Mouse (Mus musculus): Measurements from ENCODE around the gene Adat2. TPM values are rescaled to one million over a fixed set of nuclear protein-coding genes. Genes with fewer than 3 reads are reported as not detected.

Gene Adat2
- polyA plus RNA-seq, 1 experiment = 2.8 TPM

GRCm38 (mm10) chr10:13572410-13572809 is 19.7 kb downstream of the Adat2 start:
- Histone ChIP-seq H3K4me1 (ENCODE audit: control insufficient read depth, insufficient read depth, low read length) (no peaks in the 10 kb centered on the region), H3K4me3 (replicated peaks; ENCODE audit: control insufficient read depth, low read depth, low read length) (no peak overlapping the region), H3K27ac (ENCODE audit: control insufficient read depth, insufficient read depth, low read depth, low read length, poor library complexity) (no peak overlapping the region)
- WGBS = 68% methylated on average over 6 of the region's 6 CpGs
- TF ChIP-seq POLR2A (IDR thresholded peaks at IDR 0.05; ENCODE audit: borderline replicate concordance, control insufficient read depth, low read depth, low read length) = no peak
- TF ChIP-seq CTCF (IDR thresholded peaks at IDR 0.05; ENCODE audit: control insufficient read depth, insufficient read depth, low read length) = no peak

- TF ChIP-seq CTCF (IDR thresholded peaks at IDR 0.05; ENCODE audit: control insufficient read depth, insufficient read depth, low read length) = no peak
- Histone ChIP-seq H3K4me3 (replicated peaks; ENCODE audit: control insufficient read depth, low read depth, low read length) (no peak overlapping the region), H3K4me1 (ENCODE audit: control insufficient read depth, insufficient read depth, low read length) (no peaks in the 10 kb centered on the region), H3K27ac (ENCODE audit: control insufficient read depth, insufficient read depth, low read depth, low read length, poor library complexity) (no peak overlapping the region)
- 87% methylated on average over 7 of the region's 7 CpGs for WGBS
These were observed 24.4 kb downstream of the Adat2 start for GRCm38 (mm10) chr10:13577123-13577522.

GRCm38 (mm10) chr10:13587914-13588313 is 35.2 kb downstream of the Adat2 start:
- Histone ChIP-seq H3K27ac (ENCODE audit: control insufficient read depth, insufficient read depth, low read depth, low read length, poor library complexity) (no peak overlapping the region), H3K4me3 (replicated peaks; ENCODE audit: control insufficient read depth, low read depth, low read length) (no peak overlapping the region), H3K4me1 (ENCODE audit: control insufficient read depth, insufficient read depth, low read length) (no peaks in the 10 kb centered on the region)
- WGBS = 81% methylated on average over 2 of the region's 2 CpGs
- TF ChIP-seq CTCF (IDR thresholded peaks at IDR 0.05; ENCODE audit: control insufficient read depth, insufficient read depth, low read length) (no peak), POLR2A (IDR thresholded peaks at IDR 0.05; ENCODE audit: borderline replicate concordance, control insufficient read depth, low read depth, low read length) (no peak)

- H3K27ac ChIP-seq (ENCODE audit: control insufficient read depth, insufficient read depth, low read depth, low read length, poor library complexity) = no peak overlapping the region
- H3K4me1 ChIP-seq (ENCODE audit: control insufficient read depth, insufficient read depth, low read length) = no peaks in the 10 kb centered on the region
- TF ChIP-seq CTCF (IDR thresholded peaks at IDR 0.05; ENCODE audit: control insufficient read depth, insufficient read depth, low read length) (no peak), POLR2A (IDR thresholded peaks at IDR 0.05; ENCODE audit: borderline replicate concordance, control insufficient read depth, low read depth, low read length) (no peak)
- 86% methylated on average over 10 of the region's 10 CpGs for WGBS
- H3K4me3 ChIP-seq (replicated peaks; ENCODE audit: control insufficient read depth, low read depth, low read length) = no peak overlapping the region
These were observed 39.5 kb downstream of the Adat2 start for GRCm38 (mm10) chr10:13592196-13592595.

DNA sequence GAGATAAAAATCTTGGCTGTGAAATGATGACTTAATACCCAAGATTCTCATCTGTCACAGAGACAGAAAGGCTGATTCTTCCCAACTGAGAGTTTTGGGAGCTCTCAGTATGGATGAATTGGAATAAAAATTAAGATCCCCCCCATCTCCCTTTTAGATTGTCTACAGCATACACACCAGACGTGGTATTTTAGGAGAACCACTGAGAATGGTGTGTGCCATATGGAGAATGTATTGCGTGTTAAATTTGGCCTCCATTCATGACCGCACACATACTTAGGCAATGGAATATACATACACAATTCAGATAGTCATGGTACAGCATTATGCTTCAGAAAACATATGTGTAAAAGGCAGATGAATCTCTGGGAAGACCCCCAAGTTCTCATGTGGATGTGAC is 40.8 kb downstream of the Adat2 start:
- H3K4me1 ChIP-seq (ENCODE audit: control insufficient read depth, insufficient read depth, low read length) = no peaks in the 10 kb centered on the region
- no peak overlapping the region for H3K27ac ChIP-seq (ENCODE audit: control insufficient read depth, insufficient read depth, low read depth, low read length, poor library complexity)
- WGBS = 87% methylated on average over 3 of the region's 3 CpGs
- no peak overlapping the region for H3K4me3 ChIP-seq (replicated peaks; ENCODE audit: control insufficient read depth, low read depth, low read length)
- TF ChIP-seq POLR2A (IDR thresholded peaks at IDR 0.05; ENCODE audit: borderline replicate concordance, control insufficient read depth, low read depth, low read length) (no peak), CTCF (IDR thresholded peaks at IDR 0.05; ENCODE audit: control insufficient read depth, insufficient read depth, low read length) (no peak)

DNA sequence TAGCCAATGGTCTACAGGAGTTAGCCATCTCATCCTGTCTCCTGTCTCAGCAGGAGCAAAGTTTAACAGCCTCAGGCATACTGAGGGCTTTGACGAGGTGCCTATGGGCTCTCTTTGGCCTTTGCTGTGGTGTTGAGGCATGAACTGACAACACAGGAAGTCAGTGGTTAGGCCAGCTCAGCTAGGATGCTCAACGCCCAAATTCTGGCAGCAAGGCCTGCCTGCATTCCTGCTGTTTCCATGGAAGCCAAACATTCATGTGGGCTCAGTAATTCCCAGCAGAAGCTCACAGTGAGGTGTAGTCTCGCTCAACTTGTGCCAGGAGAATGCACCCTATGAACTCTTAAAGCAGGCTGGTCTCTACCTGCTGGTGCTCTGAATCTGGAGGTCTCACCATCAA is 43.4 kb downstream of the Adat2 start:
- Histone ChIP-seq H3K4me1 (ENCODE audit: control insufficient read depth, insufficient read depth, low read length) (no peaks in the 10 kb centered on the region), H3K4me3 (replicated peaks; ENCODE audit: control insufficient read depth, low read depth, low read length) (no peak overlapping the region), H3K27ac (ENCODE audit: control insufficient read depth, insufficient read depth, low read depth, low read length, poor library complexity) (no peak overlapping the region)
- no peak for TF ChIP-seq CTCF (IDR thresholded peaks at IDR 0.05; ENCODE audit: control insufficient read depth, insufficient read depth, low read length)
- no peak for TF ChIP-seq POLR2A (IDR thresholded peaks at IDR 0.05; ENCODE audit: borderline replicate concordance, control insufficient read depth, low read depth, low read length)
- WGBS = 38% methylated on average over 3 of the region's 3 CpGs

DNA sequence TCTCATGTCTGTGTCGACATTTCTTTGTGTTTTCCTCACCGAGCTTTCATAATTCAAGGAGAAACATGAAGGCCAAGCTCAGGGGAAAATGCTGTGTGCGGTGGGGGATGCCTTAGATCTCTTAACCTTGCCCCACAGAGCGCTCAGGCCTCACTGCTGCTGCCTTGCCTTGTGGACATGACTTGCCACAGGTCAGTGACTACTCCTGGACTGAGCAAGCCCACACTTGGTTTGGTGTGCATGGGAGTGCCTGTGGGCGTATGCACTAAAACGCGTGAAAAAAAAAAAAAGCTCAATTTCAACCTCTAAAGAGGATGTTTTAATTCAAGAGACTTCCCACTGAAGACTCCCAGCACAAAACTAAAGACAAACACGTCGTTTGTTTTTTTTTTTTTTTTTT is 44.2 kb downstream of the Adat2 start:
- Histone ChIP-seq H3K27ac (ENCODE audit: control insufficient read depth, insufficient read depth, low read depth, low read length, poor library complexity) (no peak overlapping the region), H3K4me1 (ENCODE audit: control insufficient read depth, insufficient read depth, low read length) (no peaks in the 10 kb centered on the region), H3K4me3 (replicated peaks; ENCODE audit: control insufficient read depth, low read depth, low read length) (no peak overlapping the region)
- WGBS = 80% methylated on average over 9 of the region's 9 CpGs
- no peak for TF ChIP-seq CTCF (IDR thresholded peaks at IDR 0.05; ENCODE audit: control insufficient read depth, insufficient read depth, low read length)
- no peak for TF ChIP-seq POLR2A (IDR thresholded peaks at IDR 0.05; ENCODE audit: borderline replicate concordance, control insufficient read depth, low read depth, low read length)

DNA sequence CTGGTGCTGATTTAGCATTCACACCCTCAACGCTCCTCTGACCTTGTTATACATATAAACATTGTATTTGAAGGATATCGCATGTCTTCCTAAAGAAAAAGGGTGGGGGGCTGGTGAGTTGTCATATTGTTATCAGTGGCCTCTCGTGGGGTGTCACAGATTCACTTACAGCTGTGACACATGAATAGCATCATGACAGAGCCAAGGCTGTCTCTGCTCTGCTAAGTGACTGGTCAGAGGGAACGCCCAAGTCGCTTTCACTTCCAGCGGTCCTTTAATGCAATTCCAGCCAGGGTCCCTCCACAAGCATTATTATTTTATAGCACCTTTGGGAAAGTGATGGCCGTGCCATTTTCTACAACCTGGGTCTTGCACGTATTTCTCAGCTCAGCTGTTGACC is 44.8 kb downstream of the Adat2 start:
- H3K27ac ChIP-seq (ENCODE audit: control insufficient read depth, insufficient read depth, low read depth, low read length, poor library complexity) = no peak overlapping the region
- no peak overlapping the region for H3K4me3 ChIP-seq (replicated peaks; ENCODE audit: control insufficient read depth, low read depth, low read length)
- no peaks in the 10 kb centered on the region for H3K4me1 ChIP-seq (ENCODE audit: control insufficient read depth, insufficient read depth, low read length)
- WGBS = 87% methylated on average over 8 of the region's 8 CpGs
- no peak for TF ChIP-seq CTCF (IDR thresholded peaks at IDR 0.05; ENCODE audit: control insufficient read depth, insufficient read depth, low read length)
- no peak for TF ChIP-seq POLR2A (IDR thresholded peaks at IDR 0.05; ENCODE audit: borderline replicate concordance, control insufficient read depth, low read depth, low read length)

DNA sequence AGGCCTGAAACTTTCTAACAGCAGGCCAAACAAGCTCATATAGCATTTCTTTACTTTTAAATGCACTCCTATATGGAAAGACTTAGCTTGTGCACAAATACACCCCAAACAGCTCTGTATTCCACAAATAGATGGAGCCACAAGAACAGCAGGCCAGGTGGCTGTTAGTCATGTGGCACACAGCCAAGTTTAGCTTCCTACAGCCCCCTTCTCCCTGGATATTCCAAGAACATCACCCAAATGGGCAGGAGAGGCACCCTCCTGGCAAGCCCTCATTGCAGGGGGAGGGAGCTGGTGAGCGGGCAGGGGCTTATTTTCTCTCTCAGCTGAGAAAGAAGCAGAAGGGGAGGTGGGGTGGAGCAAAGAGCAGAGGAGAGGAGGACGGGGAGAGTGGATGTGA is 48.2 kb downstream of the Adat2 start:
- no peak overlapping the region for H3K4me3 ChIP-seq (replicated peaks; ENCODE audit: control insufficient read depth, low read depth, low read length)
- 81% methylated on average over 2 of the region's 2 CpGs for WGBS
- no peak overlapping the region for H3K27ac ChIP-seq (ENCODE audit: control insufficient read depth, insufficient read depth, low read depth, low read length, poor library complexity)
- H3K4me1 ChIP-seq (ENCODE audit: control insufficient read depth, insufficient read depth, low read length) = no peaks in the 10 kb centered on the region
- no peak for TF ChIP-seq POLR2A (IDR thresholded peaks at IDR 0.05; ENCODE audit: borderline replicate concordance, control insufficient read depth, low read depth, low read length)
- TF ChIP-seq CTCF (IDR thresholded peaks at IDR 0.05; ENCODE audit: control insufficient read depth, insufficient read depth, low read length) = no peak

Other genes starting within 250 kb of the Adat2 start
- gene Phactr2, start 78.5 kb upstream of the Adat2 start, polyA plus RNA-seq (2011; ENCODE audit: insufficient read depth, insufficient read length, low replicate concordance, missing spikeins) = 7.5 and 12.8 TPM in 2 replicates
- gene Fuca2, start 53.4 kb upstream of the Adat2 start, polyA plus RNA-seq (2011; ENCODE audit: insufficient read depth, insufficient read length, low replicate concordance, missing spikeins) = 31.0 and 44.9 TPM in 2 replicates
- gene Pex3, start 248 bp downstream of the Adat2 start, polyA plus RNA-seq (2011; ENCODE audit: insufficient read depth, insufficient read length, low replicate concordance, missing spikeins) = 6.0 and 6.8 TPM in 2 replicates